Mouse (Mus musculus) midbrain, embryonic 11.5 days (tissue): ENCODE results near the gene Fam178b. TPM values are rescaled to one million over a fixed set of nuclear protein-coding genes. Genes with fewer than 3 reads are reported as not detected.

Experiments
- microRNA-seq: library from miRNA; unstranded; fragments of <30 nt; microRNA quantifications from one replicate; pipeline ENCODE4, GENCODE M21; 2017
- polyA plus RNA-seq: library from polyadenylated mRNA; unstranded; fragments of >200 nt; fragmentation: Nextera tagmentation; extraction: Ambion mirVana; gene quantifications from 2 replicates; pipeline ENCODE4 v1.2.1, GENCODE M21; 2014

The Fam178b gene
- polyA plus RNA-seq, 1 experiment from 2014 or later: 0.16 TPM

Small RNAs within 50 kb of the gene (microRNA-seq; reads per million reads assigned to microRNA genes)
- not detected for gene Gm24133

Other genes with a start within 250 kb of the Fam178b start
- 35.6 and 35.7 TPM in 2 replicates for gene Lman2l, start 237.9 kb downstream of the Fam178b start, polyA plus RNA-seq
- gene Cnnm4, start 211.6 kb downstream of the Fam178b start, polyA plus RNA-seq: 9.6 and 11.6 TPM in 2 replicates
- gene Cnnm3, start 171.3 kb downstream of the Fam178b start, polyA plus RNA-seq: 3.7 and 4.3 TPM in 2 replicates
- 6.0 TPM in 2 replicates for gene Ankrd23, start 146.3 kb downstream of the Fam178b start, polyA plus RNA-seq
- gene Gm42417, start 143.8 kb downstream of the Fam178b start, polyA plus RNA-seq: not detected in 2 replicates
- gene Ankrd39, start 135.7 kb downstream of the Fam178b start, polyA plus RNA-seq: 12.3 and 14.0 TPM in 2 replicates
- 3.1 and 3.4 TPM in 2 replicates for gene Sema4c, start 124.8 kb downstream of the Fam178b start, polyA plus RNA-seq
- gene Cox5b, start 8.3 kb upstream of the Fam178b start, polyA plus RNA-seq: 466 and 531 TPM in 2 replicates
- gene 4933424G06Rik, start 27.0 kb upstream of the Fam178b start, polyA plus RNA-seq: 0.23 TPM in 1 of 2 replicates, not detected in the other
- 97.1 and 110 TPM in 2 replicates for gene Actr1b, start 31.2 kb upstream of the Fam178b start, polyA plus RNA-seq
- gene Zap70, start 78.6 kb upstream of the Fam178b start, polyA plus RNA-seq: 0.36 and 0.41 TPM in 2 replicates